ENCODE assay signal across 8 mouse cellular contexts in genomic region chr7:120597744-120598243, GRCm38 (mm10). TPM values are rescaled to one million over a fixed set of nuclear protein-coding genes. Genes with fewer than 3 reads are reported as not detected.
DNase-seq lines count a peak whose midpoint lies in the region; ATAC-seq lines count a peak whose summit lies in the region.

No protein-coding gene starts in this region.

- intact Hi-C loops in left cerebral cortex, postnatal 10 days (cut with DNase I), result no loop called here

- ATAC-seq in embryonic facial prominence, embryonic 13.5 days (ENCODE audit: insufficient number of reproducible peaks, insufficient read depth, low FRiP score, low TSS enrichment, low read depth), result no peak
- peak; percentile 79 to 81; a peak in 3 of 4 replicates for ATAC-seq in hematopoietic stem cell, adult 5-6 weeks (replicated peaks in 1 of 2; ENCODE audit: insufficient read depth in 1 of 2, low FRiP score in 2 of 2, low TSS enrichment in 1 of 2, low read depth in 1 of 2, poor library complexity in 2 of 2, severe bottlenecking in 2 of 2)
- ATAC-seq in midbrain, embryonic 12.5 days (ENCODE audit: low FRiP score, low read depth), result peak; percentile 86

- peaks cover 20% of the 10 kb centered on the region for H3K27me3 ChIP-seq in embryonic facial prominence, embryonic 13.5 days
- H3K27me3 ChIP-seq in midbrain, embryonic 12.5 days, result peaks cover 3% of the 10 kb centered on the region; the same call in 1 of the 2 replicates

- whole genome bisulfite sequencing in embryonic facial prominence, embryonic 13.5 days, result 6% methylated on average over 41 of the region's 41 CpGs
- WGBS in midbrain, embryonic 12.5 days, result 5% methylated on average over 41 of the region's 41 CpGs

- no peak overlapping the region for H3K27ac ChIP-seq in embryonic facial prominence, embryonic 13.5 days
- peak overlapping the region; percentile 15; the same call in 1 of the 2 replicates for H3K27ac ChIP-seq in midbrain, embryonic 12.5 days (replicated peaks)

- peak overlapping the region; percentile 77 for H3K4me2 ChIP-seq in embryonic facial prominence, embryonic 13.5 days
- peak overlapping the region; percentile 54 for H3K4me2 ChIP-seq in midbrain, embryonic 12.5 days (replicated peaks)

- H3K4me3 ChIP-seq in embryonic facial prominence, embryonic 13.5 days, result peak overlapping the region; percentile 50
- H3K4me3 ChIP-seq in midbrain, embryonic 12.5 days, result peak overlapping the region; percentile 37

- H3K36me3 ChIP-seq in embryonic facial prominence, embryonic 13.5 days, result no peaks in the 10 kb centered on the region
- H3K36me3 ChIP-seq in midbrain, embryonic 12.5 days, result no peaks in the 10 kb centered on the region

- peak; percentile 17 for DNase-seq in gastrocnemius, postnatal 10 days
- DNase-seq in gastrocnemius, postnatal 25 days, result no peak
- DNase-seq in adrenal gland, postnatal 25 days, result peak; percentile 26
- peak; percentile 6 to 35 for DNase-seq in left cerebral cortex, postnatal 10 days (ENCODE audit: extremely low spot score in 1 of 2, low spot score in 2 of 2)
- DNase-seq in thymus, postnatal 4 days, result peak; percentile 39

- H3K9ac ChIP-seq in embryonic facial prominence, embryonic 13.5 days, result peak overlapping the region; percentile 66
- peak overlapping the region; percentile 24 for H3K9ac ChIP-seq in midbrain, embryonic 12.5 days (replicated peaks)

- H3K9me3 ChIP-seq in embryonic facial prominence, embryonic 13.5 days, result no peaks in the 10 kb centered on the region
- H3K9me3 ChIP-seq in midbrain, embryonic 12.5 days, result no peaks in the 10 kb centered on the region

- H3K4me1 ChIP-seq in embryonic facial prominence, embryonic 13.5 days, result 0 out of 2 replicates have a peak, but pooled peaks cover 2% of the 10 kb centered on the region
- H3K4me1 ChIP-seq in midbrain, embryonic 12.5 days, result no peaks in the 10 kb centered on the region

RNA-seq across cellular contexts. Expression of gene Uqcrc2, which starts 37.2 kb away (rescaled TPM):
- 100 to 1,000 TPM; 400 to 498 TPM for total RNA-seq in gastrocnemius, postnatal 10 days (2021)
- 100 to 1,000 TPM; 519 to 547 TPM for total RNA-seq in gastrocnemius, postnatal 25 days (2021)
- total RNA-seq in adrenal gland, postnatal 25 days (2021), result 319 and 341 TPM in 2 replicates
- polyA plus RNA-seq in embryonic facial prominence, embryonic 13.5 days (2015; fragmentation: Nextera tagmentation; extraction: Ambion mirVana), result 169 and 190 TPM in 2 replicates
- 143 and 160 TPM in 2 replicates for total RNA-seq in hematopoietic stem cell, adult 5-6 weeks (2017)
- total RNA-seq in left cerebral cortex, postnatal 10 days (2021), result 100 to 1,000 TPM; 234 to 247 TPM
- 169 and 175 TPM in 2 replicates for polyA plus RNA-seq in midbrain, embryonic 12.5 days (2016; fragmentation: Nextera tagmentation; extraction: Ambion mirVana)
